Mouse (Mus musculus): Measurements from ENCODE around the gene Hc. TPM values are rescaled to one million over a fixed set of nuclear protein-coding genes. Genes with fewer than 3 reads are reported as not detected.

The Hc gene
- polyA plus RNA-seq, 1 experiment from 2014 or later, result not detected

- H3K27me3 ChIP-seq, result no peaks in the 10 kb centered on the region
- ATAC-seq (ENCODE audit: insufficient number of reproducible peaks, insufficient read depth, low FRiP score, low TSS enrichment, low read depth), result no peak
- WGBS, result 41% methylated on average over 5 of the region's 5 CpGs
- no peaks in the 10 kb centered on the region for H3K36me3 ChIP-seq
- H3K9ac ChIP-seq, result no peak overlapping the region
- no peak overlapping the region for H3K27ac ChIP-seq
- H3K9me3 ChIP-seq, result no peaks in the 10 kb centered on the region
- no peak overlapping the region for H3K4me2 ChIP-seq
- no peaks in the 10 kb centered on the region for H3K4me1 ChIP-seq
- H3K4me3 ChIP-seq, result no peak overlapping the region
These were observed 12.4 kb downstream of the Hc start for GRCm38 (mm10) chr2:35048851-35049250.

GRCm38 (mm10) chr2:35044956-35045355, 16.3 kb downstream of the Hc start:
- Histone ChIP-seq H3K9me3 (no peaks in the 10 kb centered on the region), H3K4me1 (no peaks in the 10 kb centered on the region), H3K9ac (no peak overlapping the region), H3K27me3 (no peaks in the 10 kb centered on the region), H3K4me2 (no peak overlapping the region), H3K36me3 (no peaks in the 10 kb centered on the region), H3K27ac (no peak overlapping the region), H3K4me3 (no peak overlapping the region)
- ATAC-seq (ENCODE audit: insufficient number of reproducible peaks, insufficient read depth, low FRiP score, low TSS enrichment, low read depth), result no peak
- WGBS, result 61% methylated on average over 2 of the region's 2 CpGs

DNA sequence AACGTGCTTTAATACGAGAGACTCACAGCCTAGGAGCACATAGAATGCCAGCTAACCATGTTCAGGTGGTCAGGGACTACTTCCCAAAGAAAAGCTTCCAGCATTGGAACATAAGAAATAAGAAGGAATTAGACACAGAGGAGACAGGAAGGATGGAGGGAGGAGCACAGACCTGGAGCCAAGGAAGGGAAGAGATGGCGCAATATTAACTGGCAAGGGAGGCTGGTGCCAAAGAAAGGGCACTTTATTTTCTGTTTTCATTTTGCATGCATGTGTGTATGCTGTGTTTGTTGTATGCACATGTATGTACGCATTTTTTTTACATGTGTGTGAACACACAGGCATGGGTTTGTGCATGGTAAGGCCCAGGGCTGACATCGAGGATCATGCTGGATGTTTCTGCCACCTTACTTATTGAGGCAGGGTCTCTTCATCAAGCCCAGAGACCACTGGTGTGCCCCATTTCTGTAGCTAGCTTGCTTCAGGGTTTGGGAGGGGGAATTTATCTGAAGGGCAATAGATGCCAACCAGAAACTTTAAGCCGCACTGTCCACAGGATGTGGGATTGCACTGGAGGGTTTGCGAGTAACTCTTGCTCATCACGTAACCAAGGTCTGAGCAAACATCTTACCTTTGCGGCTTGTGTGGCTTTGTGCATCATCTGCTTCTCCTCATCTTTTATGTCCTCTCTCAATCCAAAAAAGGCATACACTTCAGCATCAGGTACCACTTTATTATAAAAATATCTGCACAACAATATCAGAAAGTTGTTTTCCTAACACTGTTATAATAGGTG, 22.5 kb downstream of the Hc start:
- no peak overlapping the region for H3K27ac ChIP-seq
- ATAC-seq (ENCODE audit: insufficient number of reproducible peaks, insufficient read depth, low FRiP score, low TSS enrichment, low read depth), result no peak
- no peaks in the 10 kb centered on the region for H3K36me3 ChIP-seq

DNA sequence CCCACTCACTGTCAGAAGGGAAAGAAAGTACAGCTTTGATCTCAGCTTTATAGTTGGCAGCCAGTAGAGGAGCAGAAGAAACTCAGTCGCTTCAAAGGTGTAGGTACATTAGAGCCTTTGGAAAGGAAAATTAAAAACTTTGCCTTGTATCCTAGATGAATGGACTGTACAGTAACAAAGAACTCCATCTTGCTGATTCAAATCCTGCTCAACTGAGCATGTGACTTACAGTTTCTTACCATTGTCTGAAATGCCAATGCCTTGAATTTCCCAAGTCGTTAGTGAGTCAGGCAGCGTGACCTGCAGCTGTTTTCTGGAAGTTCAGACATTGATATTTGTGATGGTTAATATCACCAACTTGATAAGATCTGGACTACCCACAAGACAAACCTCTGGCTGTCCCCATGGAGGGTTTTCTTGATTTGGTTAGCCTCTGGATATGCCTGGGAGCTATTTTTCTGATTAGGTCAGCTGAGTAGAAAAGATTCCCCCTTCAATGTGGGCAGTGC, 36.5 kb downstream of the Hc start:
- WGBS, result 76% methylated on average over 3 of the region's 3 CpGs
- H3K27ac ChIP-seq, result no peak overlapping the region

More for the DNA sequence above, 22.5 kb downstream of the Hc start:
- WGBS, result 86% methylated on average over 9 of the region's 9 CpGs
- no peaks in the 10 kb centered on the region for H3K4me1 ChIP-seq
- H3K9ac ChIP-seq, result no peak overlapping the region
- no peak overlapping the region for H3K4me2 ChIP-seq
- no peaks in the 10 kb centered on the region for H3K27me3 ChIP-seq
- H3K9me3 ChIP-seq, result no peaks in the 10 kb centered on the region
- H3K4me3 ChIP-seq, result no peak overlapping the region

DNA sequence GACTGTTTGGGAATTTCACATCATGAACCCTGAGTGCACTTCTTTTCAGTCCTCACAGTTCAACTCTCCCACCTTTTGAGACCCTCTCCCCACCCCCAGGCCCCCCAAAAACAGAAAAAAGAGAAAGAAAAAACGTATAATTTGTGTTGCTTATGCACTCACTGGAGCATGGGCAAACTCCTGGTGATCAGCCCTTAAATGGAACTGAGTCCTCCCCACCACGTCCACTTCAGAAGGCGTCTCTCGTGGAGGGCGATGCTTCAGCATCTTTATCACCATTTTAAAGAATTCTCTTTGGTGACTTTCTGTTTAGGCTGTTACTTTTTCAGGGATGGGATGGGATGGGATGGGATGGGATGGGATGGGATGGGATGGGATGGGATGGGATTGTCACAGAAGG, 39.4 kb downstream of the Hc start:
- Histone ChIP-seq H3K9me3 (no peaks in the 10 kb centered on the region), H3K9ac (no peak overlapping the region), H3K27ac (no peak overlapping the region), H3K4me2 (no peak overlapping the region), H3K4me1 (no peaks in the 10 kb centered on the region), H3K36me3 (no peaks in the 10 kb centered on the region), H3K27me3 (no peaks in the 10 kb centered on the region), H3K4me3 (no peak overlapping the region)
- 84% methylated on average over 5 of the region's 5 CpGs for WGBS
- ATAC-seq (ENCODE audit: insufficient number of reproducible peaks, insufficient read depth, low FRiP score, low TSS enrichment, low read depth), result no peak

More for the DNA sequence above, 36.5 kb downstream of the Hc start:
- no peak overlapping the region for H3K4me2 ChIP-seq
- H3K27me3 ChIP-seq, result no peaks in the 10 kb centered on the region
- ATAC-seq (ENCODE audit: insufficient number of reproducible peaks, insufficient read depth, low FRiP score, low TSS enrichment, low read depth), result no peak
- H3K4me3 ChIP-seq, result no peak overlapping the region
- no peaks in the 10 kb centered on the region for H3K9me3 ChIP-seq
- H3K4me1 ChIP-seq, result no peaks in the 10 kb centered on the region
- no peaks in the 10 kb centered on the region for H3K36me3 ChIP-seq
- no peak overlapping the region for H3K9ac ChIP-seq

DNA sequence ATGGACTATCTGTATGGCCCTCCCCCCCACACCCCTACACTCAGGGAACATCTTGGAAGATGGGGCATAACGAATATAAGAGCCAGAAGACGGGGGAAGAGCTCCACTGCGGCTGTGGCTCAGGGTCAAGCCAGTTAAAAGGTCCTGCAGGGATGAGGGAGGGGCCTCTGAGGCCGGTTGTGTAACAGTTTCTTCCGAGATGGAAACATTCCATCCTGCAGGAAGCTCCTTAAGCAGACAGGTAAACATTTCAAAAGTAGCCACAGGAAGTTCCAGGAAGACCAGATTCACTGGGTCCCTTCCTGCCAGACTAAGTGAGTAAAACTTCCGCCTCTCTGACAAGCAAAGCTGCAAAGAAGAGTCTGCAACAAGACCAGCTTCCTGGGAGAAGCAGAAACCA, 45.4 kb downstream of the Hc start:
- no peak for ATAC-seq (ENCODE audit: insufficient number of reproducible peaks, insufficient read depth, low FRiP score, low TSS enrichment, low read depth)
- H3K4me3 ChIP-seq, result no peak overlapping the region
- no peak overlapping the region for H3K27ac ChIP-seq
- H3K36me3 ChIP-seq, result no peaks in the 10 kb centered on the region
- no peaks in the 10 kb centered on the region for H3K9me3 ChIP-seq
- H3K9ac ChIP-seq, result no peak overlapping the region
- no peaks in the 10 kb centered on the region for H3K4me1 ChIP-seq
- H3K4me2 ChIP-seq, result no peak overlapping the region
- WGBS, result 34% methylated on average over 6 of the region's 6 CpGs
- 0 out of 2 replicates have a peak, but pooled peaks cover 3% of the 10 kb centered on the region for H3K27me3 ChIP-seq

DNA sequence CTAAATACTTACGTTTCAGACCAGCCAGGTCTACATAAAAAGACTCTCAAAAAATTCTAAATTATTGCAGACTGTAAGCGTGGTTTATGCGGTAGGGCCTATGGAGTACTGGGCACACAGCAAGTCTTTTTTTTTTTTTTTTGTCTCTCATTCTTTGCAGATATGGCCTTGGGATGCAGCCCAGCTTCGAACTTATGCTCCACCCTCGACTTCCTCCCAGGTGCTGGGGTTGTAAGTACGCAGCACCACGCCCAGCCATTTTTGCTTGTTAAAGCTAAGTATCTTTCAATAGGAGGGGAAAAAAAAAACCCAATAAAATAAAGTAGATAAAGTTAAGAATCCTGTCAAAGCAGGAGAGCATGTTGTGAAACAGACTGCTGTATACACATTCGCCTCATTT, 49.6 kb downstream of the Hc start:
- Histone ChIP-seq H3K9ac (no peak overlapping the region), H3K27ac (no peak overlapping the region), H3K36me3 (no peaks in the 10 kb centered on the region), H3K4me3 (no peak overlapping the region), H3K27me3 (0 out of 2 replicates have a peak, but pooled peaks cover 3% of the 10 kb centered on the region), H3K4me1 (no peaks in the 10 kb centered on the region), H3K4me2 (no peak overlapping the region), H3K9me3 (no peaks in the 10 kb centered on the region)
- ATAC-seq (ENCODE audit: insufficient number of reproducible peaks, insufficient read depth, low FRiP score, low TSS enrichment, low read depth), result no peak
- WGBS, result 86% methylated on average over 8 of the region's 8 CpGs

DNA sequence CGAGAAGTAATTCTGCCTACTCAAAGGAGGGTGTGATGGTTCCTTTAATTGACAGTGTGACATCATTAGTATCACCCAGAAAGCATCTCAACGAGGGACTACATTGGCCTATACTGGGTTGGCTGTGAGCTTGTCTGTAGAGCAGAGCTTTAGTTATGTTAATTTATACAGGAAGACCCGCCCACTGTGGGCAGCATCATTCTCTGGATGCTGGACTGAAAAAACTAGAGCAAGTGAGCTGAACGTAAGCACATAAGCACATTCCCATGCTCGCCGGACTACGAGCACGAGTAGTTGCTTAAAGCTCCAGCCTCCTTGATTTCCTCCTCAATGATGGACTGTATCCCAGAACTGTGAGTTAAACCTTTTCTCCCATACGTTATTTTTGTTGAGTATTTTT, 62.3 kb downstream of the Hc start:
- Histone ChIP-seq H3K4me2 (no peak overlapping the region), H3K27ac (no peak overlapping the region), H3K4me3 (no peak overlapping the region), H3K9ac (no peak overlapping the region), H3K4me1 (no peaks in the 10 kb centered on the region), H3K36me3 (no peaks in the 10 kb centered on the region), H3K27me3 (no peaks in the 10 kb centered on the region), H3K9me3 (no peaks in the 10 kb centered on the region)
- no peak for ATAC-seq (ENCODE audit: insufficient number of reproducible peaks, insufficient read depth, low FRiP score, low TSS enrichment, low read depth)
- 82% methylated on average over 9 of the region's 9 CpGs for WGBS

GRCm38 (mm10) chr2:34996506-34996905, 64.7 kb downstream of the Hc start:
- H3K27me3 ChIP-seq, result 0 out of 2 replicates have a peak, but pooled peaks cover 3% of the 10 kb centered on the region
- no peak overlapping the region for H3K9ac ChIP-seq
- no peak overlapping the region for H3K27ac ChIP-seq
- no peak overlapping the region for H3K4me3 ChIP-seq
- H3K36me3 ChIP-seq, result no peaks in the 10 kb centered on the region
- H3K4me1 ChIP-seq, result peaks cover 8% of the 10 kb centered on the region
- H3K9me3 ChIP-seq, result no peaks in the 10 kb centered on the region
- no peak for ATAC-seq (ENCODE audit: insufficient number of reproducible peaks, insufficient read depth, low FRiP score, low TSS enrichment, low read depth)
- H3K4me2 ChIP-seq, result no peak overlapping the region
- WGBS, result 87% methylated on average over 5 of the region's 5 CpGs

- 75% methylated on average over 5 of the region's 5 CpGs for WGBS
- Histone ChIP-seq H3K27me3 (0 out of 2 replicates have a peak, but pooled peaks cover 3% of the 10 kb centered on the region), H3K4me1 (peaks cover 8% of the 10 kb centered on the region), H3K9ac (no peak overlapping the region), H3K4me3 (no peak overlapping the region), H3K4me2 (no peak overlapping the region), H3K27ac (no peak overlapping the region), H3K36me3 (no peaks in the 10 kb centered on the region), H3K9me3 (no peaks in the 10 kb centered on the region)
- ATAC-seq (ENCODE audit: insufficient number of reproducible peaks, insufficient read depth, low FRiP score, low TSS enrichment, low read depth), result no peak
These were observed 67.4 kb downstream of the Hc start for GRCm38 (mm10) chr2:34993696-34994356.

DNA sequence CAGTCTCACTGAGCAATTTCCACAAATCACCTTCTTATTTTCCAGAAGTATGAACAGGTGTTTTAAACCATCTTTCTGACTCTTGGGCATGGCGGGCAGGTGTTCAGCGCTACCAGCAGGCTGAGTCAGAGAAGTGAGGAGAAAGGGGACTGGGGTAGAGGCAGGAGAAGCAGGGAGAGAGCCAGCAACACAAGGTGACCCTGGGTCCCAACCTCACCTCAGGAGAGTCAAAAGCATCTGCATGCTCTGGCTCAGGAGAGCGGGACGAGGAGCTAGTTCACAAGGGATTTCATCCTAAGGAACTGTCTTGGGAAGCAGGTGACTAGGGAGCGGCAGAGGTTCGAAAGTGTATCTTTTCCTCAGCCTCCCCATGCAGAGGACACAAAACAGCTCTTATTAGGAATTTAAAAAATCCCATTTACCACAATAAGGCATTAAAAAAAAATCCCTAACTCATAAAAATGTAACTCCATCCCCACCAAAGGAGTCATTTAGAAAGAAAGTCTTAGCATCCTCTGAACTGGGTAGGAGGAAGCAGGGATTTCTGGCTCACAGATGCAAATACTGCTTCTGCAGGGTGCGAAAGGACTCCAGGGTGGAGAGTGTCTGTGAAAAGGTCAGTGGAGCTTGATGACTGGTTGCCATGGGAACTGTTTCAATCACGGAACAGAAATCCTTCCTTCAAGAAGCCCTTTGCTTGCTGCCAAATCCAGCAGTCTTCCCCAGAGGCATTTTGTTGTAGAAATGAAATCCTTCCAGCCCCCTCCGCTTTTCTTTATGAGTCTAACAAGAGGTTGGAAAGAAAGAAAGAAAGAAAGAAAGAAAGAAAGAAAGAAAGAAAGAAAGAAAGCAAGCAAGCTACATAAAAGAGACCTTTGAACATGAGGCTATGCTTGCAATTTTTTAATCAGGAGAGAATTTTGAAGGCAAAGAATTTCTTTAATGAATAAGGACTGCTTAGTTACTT, 68.2 kb downstream of the Hc start:
- Histone ChIP-seq H3K27ac (no peak overlapping the region), H3K4me1 (peaks cover 8% of the 10 kb centered on the region), H3K4me3 (no peak overlapping the region), H3K9ac (no peak overlapping the region), H3K27me3 (0 out of 2 replicates have a peak, but pooled peaks cover 3% of the 10 kb centered on the region), H3K4me2 (peak overlapping the region; percentile 27), H3K36me3 (no peaks in the 10 kb centered on the region), H3K9me3 (no peaks in the 10 kb centered on the region)
- ATAC-seq (ENCODE audit: insufficient number of reproducible peaks, insufficient read depth, low FRiP score, low TSS enrichment, low read depth), result no peak
- WGBS, result 10% methylated on average over 9 of the region's 9 CpGs

Measured in embryonic facial prominence, embryonic 13.5 days (tissue).